Mouse (Mus musculus): Measurements from ENCODE around the gene Ech1. TPM values are rescaled to one million over a fixed set of nuclear protein-coding genes. Genes with fewer than 3 reads are reported as not detected.

Gene Ech1
- polyA plus RNA-seq, 1 experiment from 2014 or later: 74.5 TPM

- H3K36me3 ChIP-seq (ENCODE audit: control insufficient read depth, insufficient read depth, low read length): no peaks in the 10 kb centered on the region; the same call in 1 of the 2 replicates
- WGBS: 90% methylated on average over 17 of the region's 17 CpGs
- no peak for ATAC-seq (ENCODE audit: low read depth)
Measured at GRCm38 (mm10) chr7:28831411-28832125, 6.6 kb downstream of the Ech1 start.

GRCm38 (mm10) chr7:28832137-28832536 lies 7.1 kb downstream of the Ech1 start:
- H3K4me2 ChIP-seq (ENCODE audit: low read depth, low read length): no peak overlapping the region
- no peak overlapping the region for H3K9ac ChIP-seq (replicated peaks; ENCODE audit: low read depth, low read length)
- no peak overlapping the region for H3K4me3 ChIP-seq (ENCODE audit: low read depth, low read length)
- H3K36me3 ChIP-seq (ENCODE audit: control insufficient read depth, insufficient read depth, low read length): no peaks in the 10 kb centered on the region; the same call in 1 of the 2 replicates
- no peaks in the 10 kb centered on the region for H3K27me3 ChIP-seq (ENCODE audit: control insufficient read depth, insufficient read depth, low read length)
- no peak for ATAC-seq (ENCODE audit: low read depth)
- no peaks in the 10 kb centered on the region for H3K9me3 ChIP-seq (ENCODE audit: control insufficient read depth, low read length)
- no peaks in the 10 kb centered on the region for H3K4me1 ChIP-seq (ENCODE audit: control insufficient read depth, insufficient read depth, low read length)
- WGBS: 40% methylated on average over 6 of the region's 6 CpGs
- no peak overlapping the region for H3K27ac ChIP-seq (ENCODE audit: low read depth, low read length)

More at GRCm38 (mm10) chr7:28831411-28832125, 6.6 kb downstream of the Ech1 start:
- Histone ChIP-seq H3K4me2 (ENCODE audit: low read depth, low read length) (no peak overlapping the region), H3K27me3 (ENCODE audit: control insufficient read depth, insufficient read depth, low read length) (no peaks in the 10 kb centered on the region), H3K4me3 (ENCODE audit: low read depth, low read length) (no peak overlapping the region), H3K9me3 (ENCODE audit: control insufficient read depth, low read length) (no peaks in the 10 kb centered on the region), H3K4me1 (ENCODE audit: control insufficient read depth, insufficient read depth, low read length) (no peaks in the 10 kb centered on the region), H3K9ac (replicated peaks; ENCODE audit: low read depth, low read length) (no peak overlapping the region), H3K27ac (ENCODE audit: low read depth, low read length) (no peak overlapping the region)

GRCm38 (mm10) chr7:28833723-28834347 lies 8.8 kb downstream of the Ech1 start, which contains the start of gene Lgals4:
TSS of gene Lgals4 (plus strand) at chr7:28833854.
- H3K9ac ChIP-seq (replicated peaks; ENCODE audit: low read depth, low read length): no peak within 1 kb of the TSS
- H3K27me3 ChIP-seq (ENCODE audit: control insufficient read depth, insufficient read depth, low read length): no peaks in the 10 kb centered on the region
- no peak within 1 kb of the TSS for H3K4me2 ChIP-seq (ENCODE audit: low read depth, low read length)
- no peaks in the 10 kb centered on the region for H3K9me3 ChIP-seq (ENCODE audit: control insufficient read depth, low read length)
- H3K36me3 ChIP-seq (ENCODE audit: control insufficient read depth, insufficient read depth, low read length): no peaks in the 10 kb centered on the region; the same call in 1 of the 2 replicates
- 91% methylated on average over 6 of the region's 6 CpGs for WGBS
- no peak within 1 kb of the TSS for H3K4me3 ChIP-seq (ENCODE audit: low read depth, low read length)
- H3K4me1 ChIP-seq (ENCODE audit: control insufficient read depth, insufficient read depth, low read length): no peaks in the 10 kb centered on the region
- ATAC-seq (ENCODE audit: low read depth): no peak
- no peak within 1 kb of the TSS for H3K27ac ChIP-seq (ENCODE audit: low read depth, low read length)

- no peaks in the 10 kb centered on the region for H3K27me3 ChIP-seq (ENCODE audit: control insufficient read depth, insufficient read depth, low read length)
- H3K9me3 ChIP-seq (ENCODE audit: control insufficient read depth, low read length): no peaks in the 10 kb centered on the region
- WGBS: 87% methylated on average over 5 of the region's 5 CpGs
- no peak for ATAC-seq (ENCODE audit: low read depth)
- H3K4me3 ChIP-seq (ENCODE audit: low read depth, low read length): no peak overlapping the region
- H3K9ac ChIP-seq (replicated peaks; ENCODE audit: low read depth, low read length): no peak overlapping the region
- H3K36me3 ChIP-seq (ENCODE audit: control insufficient read depth, insufficient read depth, low read length): no peaks in the 10 kb centered on the region
- no peak overlapping the region for H3K27ac ChIP-seq (ENCODE audit: low read depth, low read length)
- H3K4me1 ChIP-seq (ENCODE audit: control insufficient read depth, insufficient read depth, low read length): no peaks in the 10 kb centered on the region
- H3K4me2 ChIP-seq (ENCODE audit: low read depth, low read length): no peak overlapping the region
Measured at GRCm38 (mm10) chr7:28836936-28837335, 11.9 kb downstream of the Ech1 start.

- no peak overlapping the region for H3K9ac ChIP-seq (replicated peaks; ENCODE audit: low read depth, low read length)
- H3K4me3 ChIP-seq (ENCODE audit: low read depth, low read length): no peak overlapping the region
- H3K36me3 ChIP-seq (ENCODE audit: control insufficient read depth, insufficient read depth, low read length): no peaks in the 10 kb centered on the region
- no peak overlapping the region for H3K27ac ChIP-seq (ENCODE audit: low read depth, low read length)
- 75% methylated on average over 9 of the region's 9 CpGs for whole genome bisulfite sequencing
- H3K4me1 ChIP-seq (ENCODE audit: control insufficient read depth, insufficient read depth, low read length): no peaks in the 10 kb centered on the region
- no peaks in the 10 kb centered on the region for H3K27me3 ChIP-seq (ENCODE audit: control insufficient read depth, insufficient read depth, low read length)
- H3K9me3 ChIP-seq (ENCODE audit: control insufficient read depth, low read length): no peaks in the 10 kb centered on the region
- H3K4me2 ChIP-seq (ENCODE audit: low read depth, low read length): no peak overlapping the region
- ATAC-seq (ENCODE audit: low read depth): no peak
Measured at GRCm38 (mm10) chr7:28838331-28838730, 13.3 kb downstream of the Ech1 start.

- H3K9ac ChIP-seq (replicated peaks; ENCODE audit: low read depth, low read length): no peak overlapping the region
- H3K9me3 ChIP-seq (ENCODE audit: control insufficient read depth, low read length): no peaks in the 10 kb centered on the region
- H3K4me2 ChIP-seq (ENCODE audit: low read depth, low read length): no peak overlapping the region
- no peaks in the 10 kb centered on the region for H3K36me3 ChIP-seq (ENCODE audit: control insufficient read depth, insufficient read depth, low read length)
- WGBS: 79% methylated on average over 1 of the region's 1 CpGs
- ATAC-seq (ENCODE audit: low read depth): no peak
- no peak overlapping the region for H3K4me3 ChIP-seq (ENCODE audit: low read depth, low read length)
- H3K4me1 ChIP-seq (ENCODE audit: control insufficient read depth, insufficient read depth, low read length): no peaks in the 10 kb centered on the region
- H3K27me3 ChIP-seq (ENCODE audit: control insufficient read depth, insufficient read depth, low read length): no peaks in the 10 kb centered on the region
- H3K27ac ChIP-seq (ENCODE audit: low read depth, low read length): no peak overlapping the region
Measured at GRCm38 (mm10) chr7:28847273-28847672, 22.3 kb downstream of the Ech1 start.

- Histone ChIP-seq H3K9ac (replicated peaks; ENCODE audit: low read depth, low read length) (no peak overlapping the region), H3K4me1 (ENCODE audit: control insufficient read depth, insufficient read depth, low read length) (no peaks in the 10 kb centered on the region), H3K9me3 (ENCODE audit: control insufficient read depth, low read length) (no peaks in the 10 kb centered on the region), H3K27ac (ENCODE audit: low read depth, low read length) (no peak overlapping the region), H3K36me3 (ENCODE audit: control insufficient read depth, insufficient read depth, low read length) (no peaks in the 10 kb centered on the region), H3K4me2 (ENCODE audit: low read depth, low read length) (no peak overlapping the region), H3K27me3 (ENCODE audit: control insufficient read depth, insufficient read depth, low read length) (no peaks in the 10 kb centered on the region), H3K4me3 (ENCODE audit: low read depth, low read length) (no peak overlapping the region)
- no peak for ATAC-seq (ENCODE audit: low read depth)
- WGBS: 60% methylated on average over 1 of the region's 1 CpGs
Measured at GRCm38 (mm10) chr7:28849700-28850236, 24.8 kb downstream of the Ech1 start.

GRCm38 (mm10) chr7:28850642-28851041 lies 25.6 kb downstream of the Ech1 start:
- H3K36me3 ChIP-seq (ENCODE audit: control insufficient read depth, insufficient read depth, low read length): no peaks in the 10 kb centered on the region
- no peak for ATAC-seq (ENCODE audit: low read depth)
- no peak overlapping the region for H3K4me2 ChIP-seq (ENCODE audit: low read depth, low read length)
- no peaks in the 10 kb centered on the region for H3K4me1 ChIP-seq (ENCODE audit: control insufficient read depth, insufficient read depth, low read length)
- H3K4me3 ChIP-seq (ENCODE audit: low read depth, low read length): no peak overlapping the region
- H3K27ac ChIP-seq (ENCODE audit: low read depth, low read length): no peak overlapping the region
- H3K27me3 ChIP-seq (ENCODE audit: control insufficient read depth, insufficient read depth, low read length): no peaks in the 10 kb centered on the region
- H3K9me3 ChIP-seq (ENCODE audit: control insufficient read depth, low read length): no peaks in the 10 kb centered on the region
- WGBS: 90% methylated on average over 4 of the region's 4 CpGs
- H3K9ac ChIP-seq (replicated peaks; ENCODE audit: low read depth, low read length): no peak overlapping the region

GRCm38 (mm10) chr7:28859953-28860352 lies 34.9 kb downstream of the Ech1 start:
- Histone ChIP-seq H3K4me3 (ENCODE audit: low read depth, low read length) (no peak overlapping the region), H3K36me3 (ENCODE audit: control insufficient read depth, insufficient read depth, low read length) (no peaks in the 10 kb centered on the region), H3K4me2 (ENCODE audit: low read depth, low read length) (no peak overlapping the region), H3K4me1 (ENCODE audit: control insufficient read depth, insufficient read depth, low read length) (no peaks in the 10 kb centered on the region), H3K27ac (ENCODE audit: low read depth, low read length) (no peak overlapping the region), H3K27me3 (ENCODE audit: control insufficient read depth, insufficient read depth, low read length) (no peaks in the 10 kb centered on the region), H3K9ac (replicated peaks; ENCODE audit: low read depth, low read length) (no peak overlapping the region), H3K9me3 (ENCODE audit: control insufficient read depth, low read length) (no peaks in the 10 kb centered on the region)
- ATAC-seq (ENCODE audit: low read depth): no peak
- 90% methylated on average over 2 of the region's 2 CpGs for WGBS

Measured in neural tube, embryonic 14.5 days (tissue).